Mouse (Mus musculus) testis, adult 2 months (tissue): ENCODE measurements around the gene Defb25. TPM values are rescaled to one million over a fixed set of nuclear protein-coding genes. Genes with fewer than 3 reads are reported as not detected.

Experiments used
- H3K27ac ChIP-seq: fragments of 200-500 bp; 2 replicates; pipeline ENCODE4 v1.5.1; 2012; ENCODE audit warnings: low read depth, low read length; ENCODE audit not compliant: control insufficient read depth, insufficient read depth
- H3K27me3 ChIP-seq: fragments of 200-500 bp; 2 replicates; pipeline ENCODE4 v1.6.1; 2012; ENCODE audit warnings: mild to moderate bottlenecking, low read length, moderate library complexity; ENCODE audit not compliant: control insufficient read depth, insufficient read depth
- H3K36me3 ChIP-seq: fragments of 200-500 bp; 2 replicates; pipeline ENCODE4 v1.6.1; 2012; ENCODE audit warnings: mild to moderate bottlenecking, low read length; ENCODE audit not compliant: control insufficient read depth, insufficient read depth
- H3K4me1 ChIP-seq: fragments of 200-500 bp; 2 replicates; pipeline ENCODE4 v1.6.1; 2012; ENCODE audit warnings: low read length; ENCODE audit not compliant: control insufficient read depth, insufficient read depth
- H3K4me3 ChIP-seq: fragments of 200-500 bp; 2 replicates; pipeline ENCODE4 v1.5.1; 2012; ENCODE audit warnings: low read depth, mild to moderate bottlenecking, low read length, moderate library complexity, mixed read lengths; ENCODE audit not compliant: control insufficient read depth
- CTCF ChIP-seq: fragments of 200-500 bp; IDR thresholded peaks from 2 replicates; pipeline ENCODE4 v1.5.1; 2012; ENCODE audit warnings: low read depth, mild to moderate bottlenecking, inconsistent platforms, low read length, moderate library complexity; ENCODE audit not compliant: control insufficient read depth, insufficient read depth, insufficient replicate concordance
- POLR2A ChIP-seq: fragments of 200-500 bp; IDR thresholded peaks from 2 replicates; pipeline ENCODE4 v1.6.1; 2012; ENCODE audit warnings: low read depth, mild to moderate bottlenecking, inconsistent platforms, low read length, moderate library complexity; ENCODE audit not compliant: control insufficient read depth
- polyA plus RNA-seq: library from polyadenylated mRNA; depleted of rRNA; stranded (reverse); fragments of >200 nt; gene quantifications from 2 replicates; pipeline ENCODE4 v1.2.3, GENCODE M21; 2012; rRNA removed

Gene Defb25
- polyA plus RNA-seq, 1 experiment, result not detected

DNA sequence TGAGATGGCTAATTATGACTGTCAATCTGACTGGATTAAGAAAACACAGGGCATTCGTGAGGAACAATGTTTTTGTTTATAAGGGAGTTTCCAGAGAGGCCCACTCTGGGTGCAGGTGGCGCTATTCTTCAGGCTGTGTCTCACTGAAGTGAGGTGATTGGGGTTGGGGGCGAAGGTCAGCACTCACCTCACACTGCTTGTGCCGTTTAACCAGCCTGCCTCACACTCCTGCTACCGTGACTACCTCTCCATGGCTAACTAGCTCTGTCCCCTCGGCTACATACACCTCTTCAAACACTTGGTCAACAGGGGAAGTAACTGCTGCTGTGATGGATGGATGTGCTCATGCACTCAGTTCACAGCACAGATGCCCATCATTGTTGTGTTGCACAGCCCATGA, 33.8 kb downstream of the Defb25 start:
- Histone ChIP-seq H3K4me3 (no peak overlapping the region), H3K4me1 (peaks cover 3% of the 10 kb centered on the region), H3K27ac (0 out of 2 replicates have a peak overlapping the region, but pooled peaks have one; percentile 26), H3K27me3 (no peaks in the 10 kb centered on the region), H3K36me3 (no peaks in the 10 kb centered on the region)
- TF ChIP-seq POLR2A (no peak), CTCF (no peak)

DNA sequence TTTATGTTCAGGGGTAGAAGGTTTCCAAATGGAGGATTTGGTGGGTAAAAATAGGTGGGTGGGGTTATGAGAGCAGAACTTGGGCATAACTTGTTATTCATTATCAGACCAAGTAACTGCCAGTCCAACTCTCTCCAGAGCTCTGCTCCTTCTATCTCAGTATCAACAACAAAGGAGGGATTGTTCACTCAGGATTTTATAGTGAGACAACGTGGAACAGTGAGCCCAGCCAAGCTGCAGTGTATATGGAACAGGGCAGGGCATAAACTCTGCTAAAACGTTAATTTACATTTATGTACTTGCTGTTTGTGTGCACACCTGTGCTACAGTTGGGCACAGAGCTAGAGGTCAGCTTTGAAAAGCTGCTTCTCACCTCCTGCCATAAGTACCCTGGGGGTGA, 34.4 kb downstream of the Defb25 start:
- no peak overlapping the region for H3K4me3 ChIP-seq
- H3K36me3 ChIP-seq, result no peaks in the 10 kb centered on the region
- TF ChIP-seq CTCF (no peak), POLR2A (no peak)
- peaks cover 3% of the 10 kb centered on the region for H3K4me1 ChIP-seq
- H3K27me3 ChIP-seq, result no peaks in the 10 kb centered on the region
- no peak overlapping the region for H3K27ac ChIP-seq

DNA sequence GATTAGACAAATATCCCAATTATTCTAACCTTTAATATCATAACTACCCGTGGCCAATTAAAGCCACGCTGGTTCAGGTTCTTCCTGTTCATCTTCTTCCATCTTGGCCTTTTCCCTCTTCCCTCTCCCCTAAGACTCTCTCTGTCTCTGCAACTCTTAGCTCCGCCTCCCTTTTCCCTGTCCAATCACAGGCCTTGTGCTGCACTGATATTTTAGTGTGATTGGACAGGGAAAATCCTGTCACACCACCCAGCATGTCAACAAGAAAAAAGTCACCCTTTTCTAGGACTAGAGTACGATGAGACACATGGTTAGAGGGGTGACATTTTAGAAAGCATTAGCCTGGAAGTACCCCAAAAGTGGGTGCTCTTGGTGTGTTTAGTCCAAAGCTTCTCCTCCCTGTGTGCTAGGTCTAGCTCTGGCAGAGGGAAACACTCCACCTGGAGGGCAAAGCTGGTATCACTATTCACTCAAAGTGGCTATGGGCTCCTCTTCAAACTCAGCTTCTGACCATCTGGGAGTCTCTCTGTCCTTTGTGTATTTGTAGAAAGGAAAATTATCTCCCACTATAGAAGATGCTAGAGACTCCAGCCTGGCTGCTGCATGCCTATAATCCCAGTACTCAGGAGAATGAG, 35.8 kb downstream of the Defb25 start:
- Histone ChIP-seq H3K36me3 (no peaks in the 10 kb centered on the region), H3K4me1 (peaks cover 3% of the 10 kb centered on the region), H3K27me3 (no peaks in the 10 kb centered on the region), H3K27ac (peak overlapping the region; percentile 36), H3K4me3 (no peak overlapping the region)
- no peak for TF ChIP-seq CTCF
- no peak for TF ChIP-seq POLR2A

DNA sequence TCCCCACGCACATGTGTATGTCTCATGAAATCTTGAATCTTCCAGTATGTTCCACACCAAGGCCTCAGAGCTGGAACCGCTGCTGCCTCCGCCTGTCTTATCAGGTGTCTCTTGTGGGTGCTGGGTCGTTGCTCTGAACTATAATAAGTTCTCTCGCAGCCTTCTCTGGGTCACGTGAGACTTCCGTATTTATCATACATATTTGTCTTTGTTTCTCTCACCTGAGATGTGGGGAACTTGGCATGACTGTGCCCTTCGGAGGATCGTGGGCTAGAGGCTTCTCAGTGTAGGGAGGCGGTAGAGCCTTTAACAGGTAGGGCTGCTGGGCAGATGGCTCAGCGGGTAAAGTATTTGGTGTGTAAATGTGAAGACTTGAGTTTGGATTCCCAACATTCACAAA, 42.2 kb downstream of the Defb25 start:
- Histone ChIP-seq H3K4me1 (no peaks in the 10 kb centered on the region), H3K27me3 (no peaks in the 10 kb centered on the region), H3K4me3 (no peak overlapping the region), H3K27ac (peak overlapping the region; percentile 61; the same call in 1 of the 2 replicates), H3K36me3 (no peaks in the 10 kb centered on the region)
- TF ChIP-seq POLR2A (no peak), CTCF (no peak)

DNA sequence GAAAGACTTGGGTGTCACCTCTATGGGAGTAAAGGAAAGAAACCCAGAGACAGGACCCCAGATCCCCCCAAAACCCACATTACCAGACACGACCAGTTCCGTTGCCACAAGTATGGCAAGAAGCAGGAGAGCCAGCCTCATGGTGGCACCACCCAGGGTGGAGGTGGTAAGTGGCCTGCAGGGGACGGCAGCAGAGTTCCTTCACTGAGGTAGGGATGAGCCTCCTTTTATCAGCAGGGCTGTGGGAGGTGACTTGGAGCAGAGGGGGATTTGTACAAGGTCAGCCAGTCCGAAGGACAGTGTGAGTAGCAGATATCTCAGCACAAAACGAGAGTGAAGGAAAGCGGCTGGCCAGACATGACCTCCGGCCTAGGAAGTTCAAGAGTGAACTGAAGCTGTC, 42.7 kb downstream of the Defb25 start, which contains the start of gene Defb19:
TSS of gene Defb19 (minus strand) at position 206 of the 400 bp plus-strand sequence.
- Histone ChIP-seq H3K27me3 (no peaks in the 10 kb centered on the region), H3K36me3 (no peaks in the 10 kb centered on the region), H3K27ac (peak within 1 kb of the TSS; percentile 61), H3K4me1 (no peaks in the 10 kb centered on the region), H3K4me3 (peak within 1 kb of the TSS; percentile 58)
- peak; percentile 64; the same call in 1 of the 2 replicates for TF ChIP-seq POLR2A
- TF ChIP-seq CTCF, result no peak

DNA sequence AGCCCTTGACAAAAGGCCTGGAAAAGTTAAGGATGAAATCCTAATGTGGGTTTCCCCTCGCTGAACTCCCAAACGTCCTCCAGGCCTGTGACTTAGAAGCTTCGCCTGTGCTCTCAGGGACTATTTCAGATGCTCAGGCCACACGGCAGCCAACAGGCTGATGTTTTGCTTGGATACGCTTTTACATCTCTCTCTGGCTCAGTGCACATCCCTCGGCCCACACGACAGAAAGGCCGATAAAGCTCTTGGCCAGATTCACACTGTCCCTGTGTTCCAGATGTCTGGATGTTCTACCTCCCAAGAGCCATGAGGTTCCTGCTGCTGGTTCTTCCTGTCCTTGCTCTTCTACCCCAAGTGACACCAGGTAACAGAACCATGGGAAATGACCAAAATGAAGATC, 49.4 kb downstream of the Defb25 start:
- no peaks in the 10 kb centered on the region for H3K36me3 ChIP-seq
- H3K4me1 ChIP-seq, result no peaks in the 10 kb centered on the region; the same call in 1 of the 2 replicates
- H3K27me3 ChIP-seq, result no peaks in the 10 kb centered on the region
- TF ChIP-seq CTCF (no peak), POLR2A (no peak)
- H3K27ac ChIP-seq, result no peak overlapping the region
- H3K4me3 ChIP-seq, result no peak overlapping the region

Other genes starting within 250 kb of the Defb25 start
- 0.85 and 0.97 TPM in 2 replicates for gene Nrsn2, start 246.4 kb downstream of the Defb25 start, polyA plus RNA-seq
- 5.9 and 6.2 TPM in 2 replicates for gene Sox12, start 225.0 kb downstream of the Defb25 start, polyA plus RNA-seq
- 2.5 and 2.8 TPM in 2 replicates for gene Zcchc3, start 208.0 kb downstream of the Defb25 start, polyA plus RNA-seq
- gene 6820408C15Rik, start 207.5 kb downstream of the Defb25 start, polyA plus RNA-seq, result 54.7 and 73.0 TPM in 2 replicates
- 1.4 TPM in 1 of 2 replicates, not detected in the other for gene Defb23, start 158.4 kb downstream of the Defb25 start, polyA plus RNA-seq
- gene Defb20, start 146.0 kb downstream of the Defb25 start, polyA plus RNA-seq, result 0.28 and 0.52 TPM in 2 replicates
- gene Defb22, start 132.9 kb downstream of the Defb25 start, polyA plus RNA-seq, result 7.6 TPM in 1 of 2 replicates, not detected in the other
- 4.3 TPM in 1 of 2 replicates, not detected in the other for gene Defb26, start 111.4 kb downstream of the Defb25 start, polyA plus RNA-seq
- gene Defb28, start 104.8 kb downstream of the Defb25 start, polyA plus RNA-seq, result 108 TPM in 1 of 2 replicates, not detected in the other
- not detected in 2 replicates for gene Defb29, start 83.0 kb downstream of the Defb25 start, polyA plus RNA-seq
- not detected in 2 replicates for gene Gm17416, start 53.7 kb downstream of the Defb25 start, polyA plus RNA-seq
- gene Defb21, start 50.3 kb downstream of the Defb25 start, polyA plus RNA-seq, result 4.1 and 4.5 TPM in 2 replicates
- gene Defb19, start 42.7 kb downstream of the Defb25 start, polyA plus RNA-seq, result 710 and 946 TPM in 2 replicates
- 16.3 and 25.5 TPM in 2 replicates for gene Defb45, start 23.7 kb downstream of the Defb25 start, polyA plus RNA-seq
- gene Defb36, start 18.7 kb downstream of the Defb25 start, polyA plus RNA-seq, result 125 and 129 TPM in 2 replicates
- gene Rem1, start 3.9 kb upstream of the Defb25 start, polyA plus RNA-seq, result 1.2 and 1.7 TPM in 2 replicates
- gene H13, start 46.4 kb upstream of the Defb25 start, polyA plus RNA-seq, result 84.1 and 84.7 TPM in 2 replicates
- 41.8 and 43.6 TPM in 2 replicates for gene Mcts2, start 64.0 kb upstream of the Defb25 start, polyA plus RNA-seq
- 5.5 and 12.8 TPM in 2 replicates for gene Id1, start 113.2 kb upstream of the Defb25 start, polyA plus RNA-seq
- 0.32 and 0.85 TPM in 2 replicates for gene Cox4i2, start 131.1 kb upstream of the Defb25 start, polyA plus RNA-seq
- 74.9 and 80.8 TPM in 2 replicates for gene Bcl2l1, start 208.7 kb upstream of the Defb25 start, polyA plus RNA-seq
- gene Tpx2, start 224.9 kb upstream of the Defb25 start, polyA plus RNA-seq, result 8.2 and 9.0 TPM in 2 replicates